Mouse (Mus musculus) left cerebral cortex, adult 2 months (tissue): ENCODE data around the gene Msh2. TPM values are rescaled to one million over a fixed set of nuclear protein-coding genes. Genes with fewer than 3 reads are reported as not detected.
"Not testable (repeated sequence)": the region's sequence is repeated elsewhere in the genome, so short reads cannot be mapped to it uniquely, and the experiment has no call there.

Experiments used
- DNase-seq, 2 experiments: peaks; one replicate each; pipeline ENCODE4 v3.0.0; 2021 to 2022; ENCODE audit warnings: low spot score in 2 of 2, mixed read lengths in 1 of 2; ENCODE audit errors: extremely low spot score in 1 of 2
- H3K27ac ChIP-seq: fragments of 200-600 bp; 2 replicates; pipeline ENCODE4 v1.8.1; 2022
- H3K4me3 ChIP-seq: fragments of 200-600 bp; 2 replicates; pipeline ENCODE4 v1.8.1; 2022
- CTCF ChIP-seq: fragments of 200-600 bp; IDR thresholded peaks from 2 replicates; pipeline ENCODE4 v1.8.1; 2022; ENCODE audit warnings: antibody characterized with exemption, mild to moderate bottlenecking, moderate library complexity
- intact Hi-C: fragments of 180-260 bp; cut with DNase I; formaldehyde crosslinking; loops from one replicate; pipeline ENCODE4 v1.15.1; 2025
- long read RNA-seq, 2 experiments: library from polyadenylated mRNA; stranded (forward); transcript quantifications; one replicate each; pipeline ENCODE4 v2.0.0; 2021; ENCODE audit warnings: borderline mapping rate in 2 of 2
- total RNA-seq, 2 experiments: library from RNA; stranded (reverse); gene quantifications; 2 replicates each; pipeline ENCODE4 v1.2.3; 2021

Gene Msh2
- total RNA-seq: 10 to 100 TPM; 29.9 to 40.3 TPM
- long read RNA-seq, experiment 1, transcript Msh2-201 (16 exons, 3,283 nt): major isoform, 51 of 67 reads
- long read RNA-seq, experiment 1, partial matches to known transcripts: 5 of 67 reads
- long read RNA-seq, experiment 1, other reads (novel, unspliced or antisense): 10 of 67 reads
- long read RNA-seq, experiment 2, transcript Msh2-201 (16 exons, 3,283 nt): major isoform, 25 of 39 reads
- long read RNA-seq, experiment 2, partial matches to known transcripts: 3 of 39 reads
- long read RNA-seq, experiment 2, other reads (novel, unspliced or antisense): 11 of 39 reads

- peak within 1 kb of the TSS; percentile 69 for H3K27ac ChIP-seq
- H3K4me3 ChIP-seq: peak within 1 kb of the TSS; percentile 87
- TF ChIP-seq CTCF: peak; percentile 6; the same call in 1 of the 2 replicates
- intact Hi-C loops: loop anchor here (5.0 to 10.0 kb wide), 2 partner anchors 125 to 227 kb away; partner anchors contain the start of genes Calm2 and Kcnk12
- peak; percentile 97 for DNase-seq
Measured at GRCm38 (mm10) chr17:87671890-87672660, at the start of gene Msh2. Msh2 (plus strand) TSS chr17:87672330.

GRCm38 (mm10) chr17:87625510-87626086 lies 46.5 kb upstream of the Msh2 start:
- no peak overlapping the region for H3K27ac ChIP-seq
- intact Hi-C loops: no loop called here
- H3K4me3 ChIP-seq: no peak overlapping the region
- TF ChIP-seq CTCF: no peak
- DNase-seq: no peak

- no peak overlapping the region for H3K4me3 ChIP-seq
- no peak for TF ChIP-seq CTCF
- no peak for DNase-seq
- intact Hi-C loops: no loop called here
- no peak overlapping the region for H3K27ac ChIP-seq
Measured at GRCm38 (mm10) chr17:87628144-87628543, 44.0 kb upstream of the Msh2 start.

GRCm38 (mm10) chr17:87628706-87629105 lies 43.4 kb upstream of the Msh2 start:
- intact Hi-C loops: no loop called here
- no peak for TF ChIP-seq CTCF

GRCm38 (mm10) chr17:87637056-87637389 lies 35.1 kb upstream of the Msh2 start:
- Histone ChIP-seq H3K4me3 (peak overlapping the region; percentile 35; the same call in 1 of the 2 replicates), H3K27ac (no peak overlapping the region)
- DNase-seq: no peak
- intact Hi-C loops: no loop called here
- TF ChIP-seq CTCF: no peak

More at GRCm38 (mm10) chr17:87628706-87629105, 43.4 kb upstream of the Msh2 start:
- no peak for DNase-seq
- H3K4me3 ChIP-seq: no peak overlapping the region
- no peak overlapping the region for H3K27ac ChIP-seq

- DNase-seq: no peak
- Histone ChIP-seq H3K27ac (no peak overlapping the region), H3K4me3 (no peak overlapping the region)
- intact Hi-C loops: no loop called here
- no peak for TF ChIP-seq CTCF
Measured at GRCm38 (mm10) chr17:87639242-87639641, 32.9 kb upstream of the Msh2 start.

GRCm38 (mm10) chr17:87640272-87640671 lies 31.9 kb upstream of the Msh2 start:
- Histone ChIP-seq H3K4me3 (no peak overlapping the region), H3K27ac (no peak overlapping the region)
- intact Hi-C loops: no loop called here
- no peak for TF ChIP-seq CTCF
- DNase-seq: no peak

GRCm38 (mm10) chr17:87641006-87641405 lies 31.1 kb upstream of the Msh2 start:
- DNase-seq: no peak
- Histone ChIP-seq H3K4me3 (no peak overlapping the region), H3K27ac (no peak overlapping the region)
- intact Hi-C loops: no loop called here
- TF ChIP-seq CTCF: no peak

- no peak for DNase-seq
Measured at GRCm38 (mm10) chr17:87642744-87643143, 29.4 kb upstream of the Msh2 start.

GRCm38 (mm10) chr17:87655616-87656015 lies 16.5 kb upstream of the Msh2 start:
- H3K4me3 ChIP-seq, H3K27ac ChIP-seq, intact Hi-C loops, DNase-seq: not testable (repeated sequence)

More at GRCm38 (mm10) chr17:87642744-87643143, 29.4 kb upstream of the Msh2 start:
- intact Hi-C loops: no loop called here
- no peak overlapping the region for H3K27ac ChIP-seq
- no peak for TF ChIP-seq CTCF
- no peak overlapping the region for H3K4me3 ChIP-seq

- DNase-seq: not testable (repeated sequence)
- intact Hi-C loops: loop anchor here (1.0 kb wide), 1 partner anchor 60 kb away; no protein-coding TSS in a partner anchor
Measured at GRCm38 (mm10) chr17:87661958-87662573, 10.1 kb upstream of the Msh2 start.

GRCm38 (mm10) chr17:87664238-87664637 lies 7.9 kb upstream of the Msh2 start:
- intact Hi-C loops: loop anchor here (2.0 kb wide), 1 partner anchor 349 kb away; no protein-coding TSS in a partner anchor
- H3K4me3 ChIP-seq: no peak overlapping the region
- no peak for TF ChIP-seq CTCF
- DNase-seq: no peak
- H3K27ac ChIP-seq: no peak overlapping the region

More at GRCm38 (mm10) chr17:87661958-87662573, 10.1 kb upstream of the Msh2 start:
- H3K4me3 ChIP-seq, H3K27ac ChIP-seq: not testable (repeated sequence)
- TF ChIP-seq CTCF: peak; percentile 23
